Mouse (Mus musculus): Measurements from ENCODE around the gene Arhgap15. TPM values are rescaled to one million over a fixed set of nuclear protein-coding genes. Genes with fewer than 3 reads are reported as not detected.

The Arhgap15 gene
- total and polyA plus RNA-seq, 3 experiments: 1.5 to 2.8 TPM; not detected in 1

GRCm38 (mm10) chr2:44165789-44166188 lies 417.2 kb downstream of the Arhgap15 start:
- Histone ChIP-seq H3K27me3 (ENCODE audit: control insufficient read depth in 1 of 2, insufficient read depth in 2 of 2, low read length in 2 of 2) (no peaks in the 10 kb centered on the region), H3K9ac (ENCODE audit: control insufficient read depth, low read depth, low read length, poor library complexity, severe bottlenecking) (no peak overlapping the region), H3K4me1 (ENCODE audit: control insufficient read depth in 1 of 2, insufficient read depth in 2 of 2, low read length in 2 of 2) (no peaks in the 10 kb centered on the region), H3K4me3 (ENCODE audit: control insufficient read depth in 1 of 2, insufficient read depth in 1 of 2, low read depth in 2 of 2, low read length in 2 of 2) (no peak overlapping the region), H3K36me3 (ENCODE audit: control insufficient read depth in 1 of 2, insufficient read depth in 2 of 2, low read length in 2 of 2) (no peaks in the 10 kb centered on the region), H3K79me2 (ENCODE audit: control insufficient read depth, insufficient read depth, low read length, poor library complexity) (no peaks in the 10 kb centered on the region), H3K27ac (ENCODE audit: control insufficient read depth, low read depth, low read length) (no peak overlapping the region), H3K9me3 (replicated peaks; ENCODE audit: insufficient read depth, low read length) (no peaks in the 10 kb centered on the region)
- TF ChIP-seq CHD2 (IDR thresholded peaks at IDR 0.05; ENCODE audit: low read length) (no peak), RCOR1 (IDR thresholded peaks at IDR 0.05; ENCODE audit: low read depth, low read length) (no peak), NELFE (IDR thresholded peaks at IDR 0.05; ENCODE audit: low read depth, low read length) (no peak), JUND (IDR thresholded peaks at IDR 0.05; ENCODE audit: low read depth, low read length) (no peak), UBTF (IDR thresholded peaks at IDR 0.05; ENCODE audit: borderline replicate concordance, insufficient read depth, low read depth, low read length) (no peak), TCF12 (IDR thresholded peaks at IDR 0.05; ENCODE audit: low read depth, low read length) (no peak), GABPA (IDR thresholded peaks at IDR 0.05; ENCODE audit: low read depth, low read length) (no peak), KAT2A (conservative IDR thresholded peaks at IDR 0.05; ENCODE audit: low read depth, low read length) (no peak), MXI1 (IDR thresholded peaks at IDR 0.05; ENCODE audit: low read depth, low read length) (no peak), ELF1 (IDR thresholded peaks at IDR 0.05; ENCODE audit: low read depth, low read length) (no peak), TAL1 (IDR thresholded peaks at IDR 0.05; ENCODE audit: low read length) (no peak), ETS1 (IDR thresholded peaks at IDR 0.05; ENCODE audit: low read depth, low read length) (no peak), MEF2A (IDR thresholded peaks at IDR 0.05; ENCODE audit: extremely low read depth, insufficient replicate concordance, low read depth, low read length, poor library complexity, severe bottlenecking) (no peak)
- no peak for DNase-seq (ENCODE audit: low read depth, low spot score)

GRCm38 (mm10) chr2:44166716-44167115 lies 418.1 kb downstream of the Arhgap15 start:
- TF ChIP-seq POLR2A (IDR thresholded peaks at IDR 0.05; ENCODE audit: control insufficient read depth in 1 of 2, insufficient read depth in 1 of 2, low read depth in 1 of 2, low read length in 2 of 2, poor library complexity in 1 of 2) (no peak), MYC (IDR thresholded peaks at IDR 0.05; ENCODE audit: low read depth, low read length) (no peak), SIN3A (IDR thresholded peaks at IDR 0.05; ENCODE audit: low read length) (no peak), KAT2A (conservative IDR thresholded peaks at IDR 0.05; ENCODE audit: low read depth, low read length) (no peak), TAL1 (IDR thresholded peaks at IDR 0.05; ENCODE audit: low read length) (no peak), SMC3 (IDR thresholded peaks at IDR 0.05; ENCODE audit: low read depth, low read length) (no peak), MAZ (IDR thresholded peaks at IDR 0.05; ENCODE audit: low read depth, low read length) (no peak), HCFC1 (IDR thresholded peaks at IDR 0.05; ENCODE audit: low read depth, low read length) (no peak), MEF2A (IDR thresholded peaks at IDR 0.05; ENCODE audit: extremely low read depth, insufficient replicate concordance, low read depth, low read length, poor library complexity, severe bottlenecking) (no peak), BHLHE40 (IDR thresholded peaks at IDR 0.05; ENCODE audit: borderline replicate concordance, low read depth, low read length) (no peak)

More at GRCm38 (mm10) chr2:44166716-44167115, 418.1 kb downstream of the Arhgap15 start:
- H3K27ac ChIP-seq (ENCODE audit: control insufficient read depth, low read depth, low read length): no peak overlapping the region
- H3K4me1 ChIP-seq (ENCODE audit: control insufficient read depth in 1 of 2, insufficient read depth in 2 of 2, low read length in 2 of 2): no peaks in the 10 kb centered on the region
- DNase-seq (ENCODE audit: low read depth, low spot score): no peak
- no peaks in the 10 kb centered on the region for H3K36me3 ChIP-seq (ENCODE audit: control insufficient read depth in 1 of 2, insufficient read depth in 2 of 2, low read length in 2 of 2)
- H3K27me3 ChIP-seq (ENCODE audit: control insufficient read depth in 1 of 2, insufficient read depth in 2 of 2, low read length in 2 of 2): no peaks in the 10 kb centered on the region
- no peaks in the 10 kb centered on the region for H3K79me2 ChIP-seq (ENCODE audit: control insufficient read depth, insufficient read depth, low read length, poor library complexity)
- H3K4me3 ChIP-seq (ENCODE audit: control insufficient read depth in 1 of 2, insufficient read depth in 1 of 2, low read depth in 2 of 2, low read length in 2 of 2): no peak overlapping the region
- H3K9me3 ChIP-seq (replicated peaks; ENCODE audit: insufficient read depth, low read length): no peaks in the 10 kb centered on the region
- no peak overlapping the region for H3K9ac ChIP-seq (ENCODE audit: control insufficient read depth, low read depth, low read length, poor library complexity, severe bottlenecking)
